Mouse (Mus musculus) CD8-positive naive resting alpha-beta T cell, adult 2 months (primary cell): ENCODE measurements around the gene Ugcg.

Experiments used
- DNase-seq, 2 experiments: peaks; one replicate each; pipeline ENCODE4 v3.0.0; 2022; ENCODE audit warnings: low read depth in 2 of 2, low spot score in 2 of 2

Ugcg gene

GRCm38 (mm10) chr4:59224889-59225288, 35.8 kb downstream of the Ugcg start:
- DNase-seq: no peak

- DNase-seq: no peak
Observed at GRCm38 (mm10) chr4:59227047-59227446, 38.0 kb downstream of the Ugcg start.

DNA sequence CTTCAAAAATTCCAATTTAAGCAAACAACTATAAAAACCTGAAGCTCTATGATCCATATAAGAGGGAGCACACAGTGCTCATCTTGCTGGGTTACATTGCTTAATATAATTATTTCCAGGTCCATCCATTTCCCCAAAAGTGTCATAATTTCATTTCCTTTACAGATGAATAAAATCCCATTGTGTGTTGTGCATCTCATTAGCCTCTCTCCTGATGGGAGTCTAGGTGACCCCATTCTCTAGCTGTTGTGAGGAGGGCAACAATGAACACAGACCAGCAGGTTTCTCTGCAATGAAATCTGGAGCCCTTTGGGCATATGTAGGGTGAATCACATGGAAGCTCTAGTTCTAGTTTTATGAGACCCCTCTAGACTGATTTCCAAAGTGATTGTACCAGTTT, 39.9 kb downstream of the Ugcg start:
- no peak for DNase-seq

DNA sequence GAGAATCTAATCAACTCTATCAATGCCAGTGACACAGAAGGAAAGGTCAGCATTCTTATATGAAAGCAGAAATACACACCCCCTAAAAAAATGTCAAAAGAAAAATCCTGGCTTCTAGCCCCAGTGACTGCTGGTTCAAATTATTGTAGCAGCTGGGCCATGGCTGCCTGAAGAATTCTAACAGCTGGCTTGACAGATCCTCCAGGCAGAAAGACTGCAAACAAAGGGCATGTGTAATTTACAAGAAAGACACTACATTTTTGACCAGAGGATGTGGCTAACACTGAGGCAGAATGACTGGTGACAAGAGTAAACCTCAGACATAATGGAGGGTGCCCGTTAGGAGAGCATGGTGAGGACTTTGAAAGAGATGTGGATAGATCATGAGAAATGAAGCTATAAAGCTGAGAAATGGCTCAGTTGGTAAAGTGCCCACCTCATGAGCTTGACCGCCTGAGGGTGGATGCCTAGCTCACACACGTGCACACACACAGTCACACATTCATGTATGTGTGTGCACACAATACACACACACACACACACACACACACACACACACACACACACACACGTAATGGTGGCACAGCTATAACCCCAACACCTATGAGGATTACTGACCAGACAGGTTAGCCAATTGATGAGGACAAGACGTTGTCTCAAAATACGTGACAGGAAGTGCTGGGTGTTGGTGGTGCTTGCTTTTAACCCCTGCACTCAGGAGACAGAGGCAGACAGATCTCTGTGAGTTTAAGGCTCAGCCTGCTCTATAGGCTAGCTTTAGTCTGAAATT, 42.4 kb downstream of the Ugcg start:
- DNase-seq: no peak

DNA sequence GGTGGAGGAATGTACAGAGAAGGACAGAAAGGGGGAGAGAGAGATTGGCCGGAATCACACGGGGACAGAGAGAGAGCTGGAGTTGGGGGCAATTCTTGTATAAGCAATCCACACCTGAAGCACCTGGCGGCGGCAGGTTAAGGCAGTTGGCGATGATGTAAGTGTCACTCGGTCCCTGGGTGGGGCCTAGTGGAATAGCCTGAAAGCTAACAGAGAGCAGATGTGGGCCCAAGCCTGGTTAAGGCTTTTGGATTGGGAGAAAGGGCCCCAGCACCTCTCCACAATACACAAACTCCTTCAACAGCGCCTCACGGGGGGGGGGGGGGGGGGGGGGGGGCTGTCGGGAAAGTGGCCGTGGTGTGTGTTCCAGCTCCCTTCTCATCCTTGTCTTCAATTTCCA, 45.0 kb downstream of the Ugcg start:
- DNase-seq: no peak

DNA sequence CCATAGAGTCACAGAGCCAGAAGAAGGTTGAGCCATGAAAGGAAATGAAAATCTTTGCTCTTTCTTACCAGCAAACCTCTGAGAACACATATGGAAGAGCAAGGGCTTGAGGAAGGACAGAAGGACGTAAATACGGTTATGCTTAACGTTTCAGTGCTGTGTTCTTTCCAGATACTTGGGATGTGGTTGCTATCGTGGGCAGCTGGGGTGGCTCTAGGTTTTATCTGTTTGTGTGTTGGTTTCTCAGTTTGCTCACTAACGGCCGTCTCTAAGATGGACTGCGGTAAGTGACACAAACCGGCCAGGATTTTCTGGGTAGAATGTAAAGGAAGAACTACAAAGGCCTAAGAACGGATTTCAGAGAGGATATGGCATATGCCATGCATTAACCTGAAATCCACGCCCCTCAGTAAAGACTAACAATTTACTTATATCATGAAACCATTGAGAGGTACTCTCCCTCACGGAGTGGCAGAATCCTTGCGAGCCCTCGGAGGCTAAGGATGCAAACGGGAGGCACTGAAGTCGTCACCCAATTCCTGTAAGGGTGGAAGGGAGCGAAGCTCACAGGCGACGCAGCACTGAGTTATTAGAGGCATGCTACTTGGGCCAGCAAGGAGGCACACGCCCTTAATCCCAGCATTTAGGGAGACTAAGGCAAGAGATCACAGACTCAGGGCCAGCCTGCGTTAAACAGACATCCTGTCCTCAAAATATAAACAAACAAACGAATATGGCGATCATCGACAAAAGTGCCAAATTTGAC, 45.6 kb downstream of the Ugcg start:
- DNase-seq: no peak

- no peak for DNase-seq
Observed at GRCm38 (mm10) chr4:59236362-59236761, 47.3 kb downstream of the Ugcg start.

DNA sequence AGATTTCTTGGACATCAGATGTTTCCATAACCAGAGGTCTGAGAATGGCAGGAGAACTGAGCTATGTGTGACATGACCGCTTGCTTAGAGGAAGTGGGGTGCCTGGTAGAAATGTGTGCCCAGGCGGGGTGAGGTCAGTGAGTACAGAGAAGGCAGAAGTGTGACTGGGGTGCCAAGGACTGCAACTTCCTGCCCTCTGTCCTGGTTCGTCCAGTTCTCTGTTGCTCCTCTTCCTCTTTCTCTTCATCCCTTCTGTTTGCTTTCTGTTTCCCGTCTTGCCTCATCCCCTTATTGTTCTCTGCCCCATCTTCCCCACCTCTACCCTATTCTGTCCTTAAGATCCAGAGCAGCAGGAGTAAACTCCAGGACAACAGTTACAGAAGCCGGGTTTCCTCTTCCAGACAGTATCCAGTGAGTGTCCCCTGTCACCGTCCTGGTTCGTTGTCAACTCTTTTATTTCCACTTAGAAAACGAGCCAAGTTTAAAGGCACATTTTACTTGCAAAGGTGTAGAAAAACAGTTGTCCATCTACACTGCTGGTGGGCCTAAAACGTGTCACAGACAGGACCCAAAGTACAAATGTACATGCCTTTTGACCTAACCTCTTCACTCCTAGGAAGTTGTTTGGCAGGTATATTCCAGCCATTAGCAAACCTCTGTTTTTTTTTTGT, 49.7 kb downstream of the Ugcg start:
- DNase-seq: no peak

GRCm38 (mm10) chr4:59239312-59239728, 50.3 kb downstream of the Ugcg start:
- DNase-seq: no peak

DNA sequence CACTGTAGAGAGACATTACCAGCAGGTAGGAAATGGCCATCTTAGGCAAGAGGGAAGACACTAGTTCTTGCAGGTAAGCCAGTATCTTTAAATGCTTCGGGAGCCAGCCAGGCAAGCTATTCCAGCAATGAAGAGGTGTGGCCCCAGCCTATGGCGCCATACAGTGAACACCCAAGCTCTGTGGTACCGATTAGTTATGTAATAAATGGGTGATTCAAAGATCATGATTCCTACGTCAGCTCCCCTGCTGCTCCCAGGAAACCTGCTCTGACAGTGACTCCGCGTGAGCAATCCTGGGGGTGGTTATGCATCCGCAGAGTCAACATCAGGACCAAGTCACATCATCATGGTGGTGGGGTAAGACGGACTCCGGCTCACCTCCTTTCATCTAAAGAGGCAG, 51.1 kb downstream of the Ugcg start:
- no peak for DNase-seq

DNA sequence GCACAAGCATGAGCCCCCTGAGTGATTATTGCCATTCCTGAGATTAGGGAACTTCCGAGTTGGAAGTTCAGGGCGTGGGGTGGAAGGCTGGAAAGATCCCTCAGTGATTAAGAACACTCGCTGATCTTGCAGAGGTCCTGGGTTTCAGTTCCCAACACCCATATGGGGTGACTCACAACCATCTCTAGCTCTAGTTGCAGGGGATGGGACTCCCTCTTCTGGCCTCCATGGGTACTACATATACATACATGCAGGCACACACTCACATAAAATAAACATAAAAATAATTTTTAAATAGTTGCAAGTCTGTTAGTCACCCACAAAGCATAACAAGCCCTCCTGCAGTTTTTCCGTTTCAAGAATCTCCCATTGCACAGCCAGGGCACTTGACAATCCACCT, 52.0 kb downstream of the Ugcg start:
- DNase-seq: no peak

DNA sequence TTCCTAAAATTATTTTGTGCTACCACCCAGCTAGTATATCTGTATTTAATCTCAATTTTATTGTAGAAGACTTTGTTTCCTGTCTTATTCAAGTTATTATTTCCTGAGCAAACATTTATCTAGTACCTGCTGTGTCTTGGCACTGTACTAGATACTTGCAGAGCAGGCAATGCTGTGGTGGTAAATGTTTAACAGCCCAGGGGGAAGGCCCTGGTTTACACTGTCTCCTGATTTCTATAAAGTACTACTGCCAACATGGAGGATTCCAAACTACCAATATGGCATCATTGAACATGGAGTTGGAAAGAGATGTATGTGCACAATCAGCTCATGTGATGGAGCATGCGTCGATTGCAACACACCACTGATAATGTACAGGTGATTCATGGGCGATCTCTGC, 53.2 kb downstream of the Ugcg start:
- DNase-seq: no peak

GRCm38 (mm10) chr4:59243802-59244493, 54.9 kb downstream of the Ugcg start:
- DNase-seq: peak; percentile 32 to 33

DNA sequence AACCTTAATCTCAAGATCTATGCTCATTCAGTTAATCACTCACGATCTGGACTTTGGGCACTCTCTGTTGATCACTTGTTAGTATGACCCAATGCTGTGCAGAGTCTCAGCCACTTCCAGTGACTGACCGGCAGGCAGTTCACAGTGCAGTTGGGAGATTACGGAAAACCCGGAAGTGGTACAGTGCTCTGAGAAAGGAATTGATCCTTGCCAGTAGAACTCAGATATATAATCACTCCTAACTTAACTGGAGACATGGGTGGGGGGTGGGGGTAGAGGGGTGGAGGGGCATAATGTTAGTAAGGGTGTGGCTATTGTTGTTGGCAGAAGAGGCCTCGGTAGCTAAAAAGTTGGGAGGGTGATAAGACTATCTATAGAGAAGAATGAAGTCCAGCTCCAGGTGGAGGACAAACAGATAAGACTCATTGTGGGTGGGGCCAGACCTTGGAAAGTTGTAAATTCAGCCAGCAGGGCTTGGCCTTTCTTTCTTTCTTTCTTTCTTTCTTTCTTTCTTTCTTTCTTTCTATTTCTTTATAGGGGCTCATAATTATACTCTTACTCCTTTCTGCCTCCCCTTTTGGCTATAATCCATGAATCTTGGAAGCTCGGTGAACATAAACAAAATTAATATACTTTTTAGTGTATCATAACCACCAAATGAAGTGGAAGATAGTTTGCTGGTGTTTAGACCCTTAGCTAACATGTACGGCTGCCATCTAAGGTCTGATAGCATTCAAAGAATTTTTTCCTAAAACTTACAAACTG, 55.9 kb downstream of the Ugcg start:
- DNase-seq: no peak

DNA sequence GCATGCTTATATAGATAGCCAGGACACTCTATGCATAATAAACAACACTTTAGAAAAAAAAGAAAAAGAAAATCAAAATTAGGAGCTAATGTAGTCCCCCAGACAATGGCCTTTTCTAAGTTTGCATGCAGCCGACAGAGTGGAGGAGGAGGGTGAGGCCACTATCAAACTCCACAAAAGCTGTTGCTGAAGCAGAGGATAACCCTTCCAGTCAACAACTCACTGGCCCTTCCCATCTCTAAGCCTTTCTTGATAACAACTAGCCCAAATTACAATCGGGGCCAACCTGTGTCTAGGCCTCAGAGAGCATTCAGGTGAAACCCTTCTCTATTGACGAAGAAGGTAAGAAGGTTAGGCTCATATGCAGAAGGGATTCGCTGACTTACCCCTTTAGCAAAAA, 56.7 kb downstream of the Ugcg start:
- DNase-seq: no peak

- DNase-seq: no peak
Observed at GRCm38 (mm10) chr4:59247545-59247944, 58.5 kb downstream of the Ugcg start.

DNA sequence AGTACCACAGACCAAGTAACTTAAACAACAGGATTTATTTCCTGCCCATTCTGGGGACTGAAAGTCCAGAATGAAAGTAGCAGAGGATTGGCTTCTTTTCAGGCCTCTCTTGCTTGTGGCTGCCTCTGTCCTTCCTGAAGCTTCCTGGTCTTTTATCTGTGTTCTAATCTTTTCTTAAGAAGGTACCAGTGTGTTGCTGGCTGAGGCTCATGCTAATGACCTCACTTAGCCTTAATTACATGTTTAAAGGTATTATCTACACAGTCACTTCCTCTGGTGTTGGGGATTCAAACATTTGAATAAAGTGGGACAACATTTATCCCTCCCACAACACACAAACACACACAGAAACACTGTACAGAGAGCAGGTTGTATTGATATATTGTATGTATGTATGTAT, 59.0 kb downstream of the Ugcg start:
- DNase-seq: no peak

DNA sequence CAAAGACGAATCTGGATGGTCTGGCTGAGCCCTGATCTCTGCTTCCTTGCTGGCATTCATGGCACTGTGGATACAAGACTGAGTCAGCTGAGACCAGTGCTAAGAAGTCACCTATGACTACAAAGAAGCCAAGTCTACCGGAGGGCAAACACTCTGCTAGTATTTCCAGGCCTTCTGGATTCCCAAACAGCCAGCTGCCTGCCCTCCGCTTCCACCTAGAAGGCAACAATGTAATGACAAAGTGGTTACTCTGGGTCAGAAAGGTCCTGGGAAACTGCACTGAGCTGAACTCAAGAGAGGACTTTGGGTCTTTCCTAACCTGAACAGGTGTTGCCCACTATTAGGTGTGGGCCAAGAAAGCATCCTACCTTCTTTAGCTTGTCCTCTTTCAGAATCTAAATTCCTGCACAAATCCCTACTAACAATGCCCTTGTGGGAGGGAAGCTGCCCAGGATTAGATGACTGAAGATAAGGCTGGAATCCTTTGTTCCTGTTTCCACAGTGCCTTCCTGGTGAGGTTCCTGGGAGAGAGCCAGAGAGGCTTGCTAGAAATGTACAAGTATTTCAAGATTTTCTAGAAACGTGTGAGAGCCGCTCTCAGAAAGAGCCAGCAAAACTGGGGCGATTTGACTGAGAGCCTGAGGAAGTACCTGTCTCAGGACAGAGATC, 63.5 kb downstream of the Ugcg start:
- DNase-seq: no peak

- DNase-seq: no peak
Observed at GRCm38 (mm10) chr4:59253055-59253434, 64.0 kb downstream of the Ugcg start.

DNA sequence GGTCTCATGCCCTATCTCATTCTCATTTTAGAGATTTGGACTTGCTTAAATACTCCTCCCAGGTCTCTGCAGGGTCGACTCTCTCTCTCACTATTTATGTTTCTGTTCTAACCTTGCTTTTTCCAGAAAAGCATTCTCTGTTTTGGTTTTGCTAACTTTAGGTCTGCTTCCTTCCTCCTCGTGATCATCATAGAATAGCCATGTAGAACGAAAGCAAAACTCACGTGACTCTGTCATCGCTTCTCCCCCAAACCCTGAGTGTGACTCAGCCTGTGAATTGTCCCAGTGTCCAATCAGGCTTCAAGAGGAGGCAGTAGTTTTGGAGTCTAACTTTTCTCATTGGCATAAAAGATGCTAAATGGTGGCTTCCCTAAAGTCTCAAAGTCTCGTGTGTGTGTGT, 65.3 kb downstream of the Ugcg start:
- peak; percentile 46 to 56 for DNase-seq
